Mouse (Mus musculus) layer of hippocampus, adult 2 months (tissue): ENCODE measurements around the gene 2510009E07Rik. TPM values are rescaled to one million over a fixed set of nuclear protein-coding genes. Genes with fewer than 3 reads are reported as not detected.

Experiments used
- DNase-seq, 2 experiments: peaks; one replicate each; pipeline ENCODE4 v3.0.0; 2022; ENCODE audit warnings: low spot score in 2 of 2
- H3K27ac ChIP-seq: fragments of 200-600 bp; 2 replicates; pipeline ENCODE4 v1.8.1; 2022
- H3K4me3 ChIP-seq: fragments of 200-600 bp; 2 replicates; pipeline ENCODE4 v1.8.1; 2022; ENCODE audit warnings: mild to moderate bottlenecking
- CTCF ChIP-seq: fragments of 200-600 bp; conservative IDR thresholded peaks from 2 replicates; pipeline ENCODE4 v1.8.1; 2022; ENCODE audit warnings: antibody characterized with exemption, mild to moderate bottlenecking, moderate library complexity
- total RNA-seq, 2 experiments: library from RNA; stranded (reverse); gene quantifications; 2 replicates each; pipeline ENCODE4 v1.2.3; 2021

2510009E07Rik gene
- total RNA-seq, 2 experiments from 2014 or later, result 38.4 to 40.3 TPM

DNA sequence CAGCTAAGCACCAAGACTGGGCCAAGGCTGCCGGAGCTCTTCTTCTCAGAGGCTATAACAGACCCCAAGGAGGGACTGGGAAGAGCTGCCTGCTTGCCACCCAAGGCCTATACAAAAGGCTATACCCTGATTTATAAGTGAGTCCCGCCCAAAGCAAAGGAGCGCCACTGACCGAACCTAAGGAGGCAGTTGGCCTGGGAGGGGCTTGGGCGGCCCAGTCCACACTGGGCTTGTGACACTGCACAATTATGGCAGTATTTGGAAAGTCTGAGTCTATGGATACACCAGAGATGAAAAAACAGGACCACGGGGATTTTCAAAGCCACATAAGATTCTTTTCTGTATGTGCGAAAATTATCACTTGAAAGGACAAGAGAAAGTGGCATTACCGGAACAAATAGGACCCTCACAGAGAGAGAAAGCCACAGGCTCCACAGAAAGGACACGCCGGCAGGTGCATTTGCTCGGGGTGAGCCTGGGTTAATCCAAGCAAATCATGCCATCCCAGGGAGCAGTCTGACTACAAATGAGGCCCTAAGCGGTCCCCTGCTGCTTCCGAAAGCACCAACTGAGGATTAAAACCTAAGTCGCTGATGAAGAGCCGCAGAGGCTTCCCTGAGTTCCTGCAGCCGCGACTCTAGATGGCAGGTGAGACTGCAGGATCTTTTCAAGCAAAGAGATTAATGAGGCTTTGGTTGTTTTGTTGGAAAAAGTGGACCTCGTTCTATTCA lies 29.7 kb downstream of the 2510009E07Rik start:
- Histone ChIP-seq H3K4me3 (no peak overlapping the region), H3K27ac (peak overlapping the region; percentile 14; the same call in 1 of the 2 replicates)
- TF ChIP-seq CTCF, result no peak
- no peak for DNase-seq

DNA sequence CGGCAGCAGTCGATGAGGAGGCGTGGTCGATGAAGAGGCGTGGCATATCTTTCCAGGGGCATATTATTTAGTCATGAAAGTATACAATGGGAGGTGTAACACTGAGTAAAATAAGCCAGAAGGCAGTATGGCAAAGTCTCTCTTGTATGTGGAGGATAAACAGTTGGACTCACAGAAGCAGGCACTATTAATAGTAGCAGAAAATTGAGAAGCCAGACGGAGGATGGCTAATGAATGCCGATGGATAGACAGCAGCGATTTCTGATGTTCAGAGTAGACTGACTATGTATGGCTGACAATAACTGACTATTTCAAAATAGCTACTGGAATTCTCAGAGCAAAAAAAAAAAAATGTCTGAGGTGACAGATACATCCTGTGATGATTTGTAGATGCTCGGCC lies 38.5 kb downstream of the 2510009E07Rik start:
- Histone ChIP-seq H3K27ac (peak overlapping the region; percentile 33), H3K4me3 (no peak overlapping the region)
- DNase-seq, result peak in 1 of 2 experiments; percentile 63
- TF ChIP-seq CTCF, result no peak

DNA sequence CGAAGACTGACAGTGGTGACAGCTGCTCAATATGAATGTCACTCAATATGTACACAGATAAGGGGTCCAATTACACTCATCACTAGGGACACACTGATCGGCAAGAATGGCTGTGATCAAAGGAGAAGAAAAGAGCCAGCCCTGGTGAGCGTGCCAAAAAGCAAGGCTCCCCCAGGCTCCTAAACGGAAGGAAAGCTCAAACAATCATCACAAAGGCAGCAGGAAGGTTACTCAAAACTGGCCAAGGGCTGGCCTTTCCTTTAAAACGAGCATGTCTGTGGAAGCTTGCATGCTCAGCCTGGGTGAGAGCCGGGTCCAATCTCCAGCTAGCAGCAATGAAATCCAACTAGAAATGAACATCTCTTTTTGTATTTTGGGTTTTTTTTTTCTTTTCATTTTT lies 39.2 kb downstream of the 2510009E07Rik start:
- DNase-seq, result no peak
- no peak for TF ChIP-seq CTCF
- Histone ChIP-seq H3K27ac (peak overlapping the region; percentile 33; the same call in 1 of the 2 replicates), H3K4me3 (no peak overlapping the region)

DNA sequence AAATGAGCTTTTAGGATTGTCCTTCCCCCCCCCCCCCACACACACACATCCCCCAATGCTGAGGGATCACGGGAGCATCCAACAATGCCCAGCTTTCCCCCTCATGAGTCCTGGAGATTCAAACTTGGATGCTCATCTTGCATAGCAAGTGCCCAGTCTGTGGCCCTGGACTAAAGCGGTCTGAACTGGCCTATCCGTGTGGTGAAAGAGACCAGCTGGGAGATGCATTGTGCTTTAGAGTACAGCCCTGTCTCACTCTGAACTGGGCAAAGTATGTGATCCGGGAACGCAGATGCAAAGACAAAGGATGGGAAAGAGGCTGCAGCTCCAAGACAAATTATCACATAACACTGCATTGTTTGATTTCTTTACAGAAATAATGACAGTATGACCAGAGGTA lies 40.1 kb downstream of the 2510009E07Rik start:
- no peak for TF ChIP-seq CTCF
- Histone ChIP-seq H3K27ac (no peak overlapping the region), H3K4me3 (no peak overlapping the region)
- DNase-seq, result no peak

DNA sequence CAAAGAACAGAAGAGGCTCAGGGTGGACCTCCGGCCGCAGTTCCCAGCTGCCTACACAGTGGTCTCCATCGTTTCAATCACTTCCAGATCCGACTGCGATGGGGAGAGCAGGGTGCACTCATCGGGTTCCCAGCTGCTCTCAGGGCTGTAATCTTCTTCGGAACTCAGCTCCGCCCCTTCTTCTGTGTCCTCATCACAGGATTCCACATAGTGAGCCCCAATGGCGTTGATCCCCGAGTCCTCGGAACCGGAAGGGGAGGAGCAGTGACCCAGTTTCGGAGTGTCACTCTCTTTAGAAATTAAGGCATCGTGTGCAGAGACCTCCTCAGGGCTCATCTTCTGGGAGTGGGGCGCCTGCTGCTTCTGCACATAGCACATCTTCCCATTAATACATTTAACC lies 41.3 kb downstream of the 2510009E07Rik start:
- no peak overlapping the region for H3K4me3 ChIP-seq
- no peak for TF ChIP-seq CTCF
- DNase-seq, result no peak
- H3K27ac ChIP-seq, result no peak overlapping the region

DNA sequence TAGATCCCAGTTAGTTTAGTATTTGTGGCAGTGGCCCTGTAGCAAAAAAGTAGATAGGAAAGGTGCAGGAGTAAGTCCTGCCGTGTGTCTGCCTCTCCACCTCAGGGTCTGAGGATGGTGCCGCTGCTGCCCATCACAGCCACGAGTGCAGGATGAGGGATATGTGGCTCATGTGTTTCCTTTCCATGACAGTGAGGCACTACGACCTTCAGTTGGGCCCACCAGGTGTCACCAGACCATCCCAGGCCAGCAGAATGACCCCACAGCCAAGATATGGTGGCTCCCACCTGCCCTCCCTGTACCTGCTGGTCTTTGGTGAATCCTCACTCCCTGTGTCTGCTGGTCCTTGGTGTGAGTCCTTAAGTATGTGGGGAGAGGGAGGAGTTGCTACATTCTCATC lies 43.3 kb downstream of the 2510009E07Rik start:
- TF ChIP-seq CTCF, result no peak
- no peak overlapping the region for H3K27ac ChIP-seq

DNA sequence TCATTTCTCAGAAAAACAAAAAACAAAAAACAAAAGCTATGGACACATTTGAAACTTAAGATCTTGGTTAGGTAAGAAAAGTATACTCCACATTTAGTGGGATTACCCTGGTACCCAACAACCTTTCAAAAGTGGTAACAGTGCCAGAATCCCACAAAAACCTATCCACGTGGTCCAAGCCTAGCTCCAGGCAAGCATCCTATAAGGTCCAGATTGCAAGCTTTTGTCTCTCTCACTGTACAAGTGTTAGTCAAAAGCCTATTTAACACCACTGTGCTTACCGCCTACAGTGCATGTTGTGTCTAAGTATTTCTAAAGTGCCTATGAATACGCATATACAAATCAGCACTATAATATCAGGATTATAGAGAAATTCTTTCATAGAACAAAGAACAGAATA lies 44.2 kb downstream of the 2510009E07Rik start:
- no peak for TF ChIP-seq CTCF
- Histone ChIP-seq H3K4me3 (no peak overlapping the region), H3K27ac (no peak overlapping the region)
- no peak for DNase-seq

More for the DNA sequence above, 43.3 kb downstream of the 2510009E07Rik start:
- no peak overlapping the region for H3K4me3 ChIP-seq
- no peak for DNase-seq

DNA sequence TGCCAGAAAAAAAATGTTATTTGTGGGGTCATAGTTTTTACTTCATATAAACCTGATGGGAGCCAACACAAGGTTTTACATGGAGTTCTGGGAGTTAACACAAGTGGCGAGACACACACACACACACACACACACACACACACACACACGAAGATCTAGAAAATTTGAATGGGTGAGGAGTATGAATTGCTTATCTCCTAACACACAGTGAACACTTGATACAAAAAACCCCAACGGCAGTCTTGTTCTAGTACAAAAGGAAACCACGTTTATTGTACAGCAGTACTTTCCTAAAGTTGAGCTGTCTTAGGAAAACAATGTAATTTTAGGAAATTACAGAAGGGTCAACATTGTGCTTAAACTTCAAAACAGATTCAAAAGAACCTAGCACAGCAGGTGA lies 45.7 kb downstream of the 2510009E07Rik start:
- no peak for DNase-seq
- no peak for TF ChIP-seq CTCF
- no peak overlapping the region for H3K27ac ChIP-seq
- no peak overlapping the region for H3K4me3 ChIP-seq

DNA sequence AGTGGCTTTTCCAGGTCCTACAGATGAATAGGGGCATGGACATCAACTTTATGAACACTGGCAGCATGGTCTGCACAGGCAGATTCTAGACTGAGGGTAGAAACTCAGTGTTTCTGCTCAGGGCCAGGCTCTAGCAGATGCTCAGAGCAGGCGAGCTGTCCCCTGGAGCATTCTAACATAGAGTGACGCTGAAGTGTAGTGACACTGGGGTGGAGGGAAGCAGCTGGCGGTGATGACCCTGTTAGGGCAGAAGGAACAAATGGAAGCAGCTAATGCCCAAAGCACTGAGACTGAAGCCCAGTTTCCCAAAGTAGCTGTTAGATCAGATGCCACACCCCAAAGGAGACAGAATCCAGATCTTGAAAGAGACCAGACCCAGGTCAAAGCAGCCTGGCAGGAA lies 48.0 kb downstream of the 2510009E07Rik start:
- no peak for TF ChIP-seq CTCF
- Histone ChIP-seq H3K27ac (no peak overlapping the region), H3K4me3 (no peak overlapping the region)
- DNase-seq, result no peak

DNA sequence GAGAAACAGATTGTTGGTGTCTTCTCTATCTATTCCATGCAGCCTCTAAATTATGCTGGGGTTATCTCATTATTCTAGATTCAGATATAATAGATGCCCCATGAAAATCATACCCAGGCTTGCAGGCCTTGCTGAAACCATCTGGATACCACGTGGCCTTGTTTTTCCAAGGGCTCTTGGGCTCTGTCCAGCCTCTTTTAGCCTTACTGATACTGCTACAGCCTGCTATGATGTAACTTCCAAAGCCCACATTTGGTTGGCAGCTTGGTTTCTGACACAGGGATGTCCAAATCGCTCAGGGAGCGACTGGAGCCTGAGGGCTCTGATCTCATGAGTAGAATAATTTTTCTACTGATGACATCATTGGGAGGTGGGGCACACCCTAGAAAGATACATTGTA lies 48.5 kb downstream of the 2510009E07Rik start:
- no peak for DNase-seq
- Histone ChIP-seq H3K4me3 (no peak overlapping the region), H3K27ac (0 out of 2 replicates have a peak overlapping the region, but pooled peaks have one; percentile 2)
- TF ChIP-seq CTCF, result no peak

DNA sequence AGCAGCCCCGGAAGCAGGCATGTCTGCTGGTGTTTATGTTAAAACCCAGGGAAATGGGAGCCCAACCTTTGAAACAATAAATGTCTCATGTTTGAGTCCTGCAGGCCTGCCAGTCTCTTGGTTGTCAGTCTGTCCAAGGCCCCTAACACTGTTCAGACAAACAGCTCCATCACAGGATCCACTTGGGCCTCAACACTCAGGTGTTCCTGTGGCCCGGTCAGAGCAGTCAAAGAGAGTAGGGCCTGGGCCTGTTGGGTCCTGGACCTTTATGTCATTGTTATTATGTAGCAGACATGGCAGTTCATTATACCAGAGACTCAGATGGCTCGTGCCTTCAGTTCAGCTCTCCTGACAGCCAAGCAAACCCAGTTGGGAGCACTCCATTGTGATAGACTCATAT lies 49.9 kb downstream of the 2510009E07Rik start:
- Histone ChIP-seq H3K27ac (peak overlapping the region; percentile 80), H3K4me3 (no peak overlapping the region)
- TF ChIP-seq CTCF, result no peak
- no peak for DNase-seq

DNA sequence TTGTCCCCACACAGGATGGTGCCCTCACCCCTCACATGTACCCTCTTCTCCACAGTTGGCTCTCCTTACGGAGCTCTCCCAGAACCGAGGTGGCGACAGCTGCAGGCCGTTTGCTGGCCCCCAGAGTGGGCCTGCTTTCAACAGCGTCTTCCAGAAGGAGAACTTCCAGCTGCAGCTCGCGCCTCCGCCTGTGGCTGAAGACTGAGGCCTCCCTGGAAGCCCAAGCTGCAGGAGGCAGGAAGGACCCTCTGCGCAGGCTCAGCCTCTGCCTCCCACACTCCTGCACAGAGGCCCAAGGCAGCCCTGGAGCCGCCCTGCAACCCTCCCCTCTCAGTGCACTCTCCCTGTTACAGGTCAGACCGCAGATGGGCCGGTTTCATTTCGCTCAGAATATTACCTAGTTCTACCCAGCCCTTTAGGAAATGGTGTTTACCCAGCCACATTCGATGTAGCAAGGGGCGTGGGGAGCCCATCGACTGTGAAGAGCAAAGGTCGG lies 50.4 kb downstream of the 2510009E07Rik start:
- peak overlapping the region; percentile 80 for H3K27ac ChIP-seq
- 0 out of 2 replicates have a peak, but pooled peaks have one; percentile 3 for TF ChIP-seq CTCF
- DNase-seq, result no peak
- H3K4me3 ChIP-seq, result no peak overlapping the region

DNA sequence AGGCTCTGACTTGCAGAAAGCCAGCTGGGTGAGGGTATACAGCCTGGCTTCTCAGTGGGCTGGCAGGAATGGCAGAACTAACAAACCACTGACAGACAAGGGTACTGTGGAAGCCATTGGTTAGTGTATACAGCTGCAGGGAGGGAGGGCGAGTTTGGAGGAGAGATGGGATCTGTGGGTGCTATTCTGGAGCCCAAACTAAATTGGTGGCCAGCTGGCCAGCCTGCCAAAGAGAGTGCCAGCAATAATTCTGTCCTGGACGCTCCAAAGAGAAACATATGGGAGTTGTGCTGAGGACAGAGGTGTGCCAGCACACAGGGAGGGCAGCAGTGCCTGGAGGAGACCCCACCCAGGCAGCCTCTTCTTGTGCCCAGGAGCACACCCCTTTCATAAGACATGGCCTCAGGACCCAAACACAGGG lies 50.8 kb downstream of the 2510009E07Rik start:
- TF ChIP-seq CTCF, result no peak
- DNase-seq, result no peak
- Histone ChIP-seq H3K4me3 (no peak overlapping the region), H3K27ac (peak overlapping the region; percentile 80)

DNA sequence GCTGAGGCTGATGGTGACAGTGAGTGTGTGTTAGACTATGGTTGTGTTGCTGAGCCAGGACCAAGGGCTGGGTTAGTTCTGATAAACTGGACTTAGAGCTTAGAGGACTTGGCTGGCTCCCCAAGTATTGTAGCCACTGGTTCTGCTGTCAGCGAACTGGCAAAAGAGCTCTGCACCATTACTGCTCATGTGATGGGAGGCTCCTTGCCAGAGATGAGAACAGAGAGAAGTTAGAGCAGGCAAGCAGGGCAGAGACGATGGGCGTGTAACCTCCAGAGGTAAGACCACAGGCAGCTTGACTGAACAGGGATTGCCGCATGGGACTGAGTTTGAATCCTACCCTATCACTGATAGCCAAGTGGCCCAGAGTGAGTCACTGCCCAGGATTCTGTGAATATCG lies 51.6 kb downstream of the 2510009E07Rik start:
- no peak for DNase-seq
- H3K27ac ChIP-seq, result peak overlapping the region; percentile 80; the same call in 1 of the 2 replicates
- TF ChIP-seq CTCF, result no peak

More for the DNA sequence above, 51.6 kb downstream of the 2510009E07Rik start:
- no peak overlapping the region for H3K4me3 ChIP-seq
